Mouse (Mus musculus) common myeloid progenitor, adult 5-6 weeks (primary cell): Measurements from ENCODE around the gene Nrn1l. TPM values are rescaled to one million over a fixed set of nuclear protein-coding genes. Genes with fewer than 3 reads are reported as not detected.

Experiments
- ATAC-seq: replicated peaks from 2 replicates; pipeline ENCODE4 v1.8.0; 2016; ENCODE audit warnings: low read depth, mild to moderate bottlenecking, moderate TSS enrichment, inconsistent platforms; ENCODE audit not compliant: poor library complexity, severe bottlenecking
- total RNA-seq: library from RNA; stranded (forward); fragments of 200-1000, 187-1606 nt; gene quantifications from 2 replicates; pipeline ENCODE4 v1.2.3, GENCODE M21; 2017

The Nrn1l gene
- total RNA-seq, 1 experiment from 2014 or later: not detected

DNA sequence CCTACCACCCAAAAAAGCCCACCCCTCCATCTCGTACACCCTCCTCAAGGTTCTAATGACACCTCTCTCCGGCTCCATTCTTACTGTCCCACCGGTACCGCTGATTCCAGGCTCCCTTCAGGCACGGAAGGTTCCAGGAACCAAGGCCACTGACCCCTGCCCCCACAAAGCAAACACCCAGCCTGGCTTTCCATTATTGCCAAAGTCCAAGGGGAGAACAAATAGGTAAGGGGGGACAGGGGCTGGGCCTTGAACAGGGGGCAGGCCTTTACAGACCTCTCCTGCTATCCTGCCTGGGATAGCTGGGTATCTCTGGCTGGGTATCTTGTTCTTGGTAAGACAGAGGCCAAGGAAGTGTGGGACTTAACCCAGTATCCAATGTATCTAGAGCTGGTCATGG lies 49.2 kb downstream of the Nrn1l start:
- no peak for ATAC-seq

DNA sequence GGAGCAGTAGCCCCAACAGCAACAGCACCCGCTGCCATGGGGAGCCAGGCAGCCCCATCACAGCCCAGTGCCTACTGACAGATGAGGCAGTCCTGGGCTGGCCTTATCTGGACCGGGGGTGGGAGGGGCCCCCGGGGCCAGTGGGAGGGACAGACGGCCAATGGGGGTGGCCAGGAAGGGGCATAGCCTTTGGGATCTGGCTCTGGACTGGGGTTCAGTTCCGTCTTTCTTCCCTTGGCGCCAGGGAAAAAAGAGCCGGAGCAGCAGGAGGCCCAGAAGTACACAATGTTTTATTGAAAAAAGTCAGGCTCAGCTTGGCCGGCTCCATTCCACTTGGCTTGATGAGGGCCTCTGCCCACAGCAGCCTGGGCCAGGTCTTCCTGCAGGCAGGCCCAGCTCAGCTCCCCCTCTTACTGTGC lies 50.0 kb downstream of the Nrn1l start, which contains the start of gene Lcat:
Gene Lcat, minus strand, starts transcription at position 62 of the 419 bp plus-strand sequence.
- ATAC-seq: no peak

Other genes with a start within 250 kb of the Nrn1l start
- 2.9 and 4.3 TPM in 2 replicates for gene Carmil2, start 207.3 kb upstream of the Nrn1l start, total RNA-seq
- 17.8 and 33.4 TPM in 2 replicates for gene Acd, start 192.5 kb upstream of the Nrn1l start, total RNA-seq
- 0.41 and 11.5 TPM in 2 replicates for gene Pard6a, start 192.4 kb upstream of the Nrn1l start, total RNA-seq
- gene 4933405L10Rik, start 185.9 kb upstream of the Nrn1l start, total RNA-seq: not detected in 2 replicates
- 12.9 and 16.0 TPM in 2 replicates for gene Enkd1, start 185.4 kb upstream of the Nrn1l start, total RNA-seq
- gene Gfod2, start 134.9 kb upstream of the Nrn1l start, total RNA-seq: 0.92 and 3.7 TPM in 2 replicates
- 9.4 and 13.4 TPM in 2 replicates for gene Ranbp10, start 66.2 kb upstream of the Nrn1l start, total RNA-seq
- gene Tsnaxip1, start 65.8 kb upstream of the Nrn1l start, total RNA-seq: not detected in 2 replicates
- gene Cenpt, start 40.3 kb upstream of the Nrn1l start, total RNA-seq: 13.4 and 16.9 TPM in 2 replicates
- 23.6 and 24.3 TPM in 2 replicates for gene Thap11, start 38.4 kb upstream of the Nrn1l start, total RNA-seq
- 50.5 and 55.0 TPM in 2 replicates for gene Nutf2, start 33.0 kb upstream of the Nrn1l start, total RNA-seq
- gene Edc4, start 12.7 kb upstream of the Nrn1l start, total RNA-seq: 32.8 and 39.7 TPM in 2 replicates
- gene Pskh1, start 6.9 kb downstream of the Nrn1l start, total RNA-seq: 15.6 and 23.7 TPM in 2 replicates
- gene Ctrl, start 40.3 kb downstream of the Nrn1l start, total RNA-seq: 0.14 and 2.7 TPM in 2 replicates
- 51.3 and 62.1 TPM in 2 replicates for gene Psmb10, start 44.9 kb downstream of the Nrn1l start, total RNA-seq
- 0.32 and 1.4 TPM in 2 replicates for gene Lcat, start 49.8 kb downstream of the Nrn1l start, total RNA-seq
- gene Slc12a4, start 72.5 kb downstream of the Nrn1l start, total RNA-seq: 1.9 and 8.1 TPM in 2 replicates
- gene Dpep3, start 85.9 kb downstream of the Nrn1l start, total RNA-seq: not detected in 2 replicates
- 9.7 and 17.6 TPM in 2 replicates for gene Dus2, start 97.8 kb downstream of the Nrn1l start, total RNA-seq
- 0.41 TPM in 1 of 2 replicates, not detected in the other for gene Dpep2nb, start 112.4 kb downstream of the Nrn1l start, total RNA-seq
- gene Ddx28, start 118.3 kb downstream of the Nrn1l start, total RNA-seq: 8.7 and 12.3 TPM in 2 replicates
- gene Nfatc3, start 165.3 kb downstream of the Nrn1l start, total RNA-seq: 37.3 and 47.8 TPM in 2 replicates
- not detected in 2 replicates for gene Esrp2, start 243.4 kb downstream of the Nrn1l start, total RNA-seq